Mouse (Mus musculus): ENCODE results near the gene Pdpr. TPM values are rescaled to one million over a fixed set of nuclear protein-coding genes. Genes with fewer than 3 reads are reported as not detected.

Gene Pdpr
- 9.5 and 10.1 TPM in 2 replicates for polyA plus RNA-seq (2015; fragmentation: Nextera tagmentation; extraction: Ambion mirVana)

GRCm38 (mm10) chr8:111093865-111094718 is at the start of gene Pdpr:
TSS of gene Pdpr (plus strand) at chr8:111094630.
- peak within 1 kb of the TSS; percentile 32; the same call in 1 of the 2 replicates for H3K27ac ChIP-seq
- 6% methylated on average over 58 of the region's 72 CpGs for WGBS
- peak; percentile 95 for ATAC-seq

GRCm38 (mm10) chr8:111048694-111049093 is 45.7 kb upstream of the Pdpr start:
- no peaks in the 10 kb centered on the region for H3K9me3 ChIP-seq
- H3K9ac ChIP-seq, result no peak overlapping the region
- ATAC-seq, result no peak
- peaks cover 72% of the 10 kb centered on the region for H3K36me3 ChIP-seq
- 96% methylated on average over 2 of the region's 2 CpGs for WGBS
- H3K4me1 ChIP-seq (replicated peaks), result no peaks in the 10 kb centered on the region
- H3K27ac ChIP-seq, result no peak overlapping the region
- H3K27me3 ChIP-seq (replicated peaks), result no peaks in the 10 kb centered on the region
- no peak overlapping the region for H3K4me2 ChIP-seq (replicated peaks)
- H3K4me3 ChIP-seq (replicated peaks), result no peak overlapping the region

More at GRCm38 (mm10) chr8:111093865-111094718, at the start of gene Pdpr:
- H3K27me3 ChIP-seq (replicated peaks), result no peaks in the 10 kb centered on the region
- H3K36me3 ChIP-seq, result no peaks in the 10 kb centered on the region
- H3K4me2 ChIP-seq (replicated peaks), result peak within 1 kb of the TSS; percentile 90
- H3K9me3 ChIP-seq, result no peaks in the 10 kb centered on the region
- H3K4me1 ChIP-seq (replicated peaks), result peaks cover 7% of the 10 kb centered on the region; the same call in 1 of the 2 replicates
- H3K9ac ChIP-seq, result peak within 1 kb of the TSS; percentile 66
- peak within 1 kb of the TSS; percentile 68 for H3K4me3 ChIP-seq (replicated peaks)

- Histone ChIP-seq H3K27ac (no peak overlapping the region), H3K36me3 (peaks cover 75% of the 10 kb centered on the region), H3K4me3 (replicated peaks) (no peak overlapping the region), H3K9me3 (no peaks in the 10 kb centered on the region), H3K4me2 (replicated peaks) (no peak overlapping the region), H3K4me1 (replicated peaks) (no peaks in the 10 kb centered on the region), H3K27me3 (replicated peaks) (no peaks in the 10 kb centered on the region), H3K9ac (no peak overlapping the region)
- 94% methylated on average over 7 of the region's 7 CpGs for WGBS
- ATAC-seq, result no peak
These were observed 45.3 kb upstream of the Pdpr start for GRCm38 (mm10) chr8:111049106-111049505.

- ATAC-seq, result no peak
- Histone ChIP-seq H3K4me2 (replicated peaks) (no peak overlapping the region), H3K9ac (no peak overlapping the region), H3K27ac (no peak overlapping the region), H3K27me3 (replicated peaks) (no peaks in the 10 kb centered on the region), H3K4me1 (replicated peaks) (peaks cover 21% of the 10 kb centered on the region), H3K4me3 (replicated peaks) (no peak overlapping the region), H3K36me3 (peaks cover 54% of the 10 kb centered on the region), H3K9me3 (no peaks in the 10 kb centered on the region)
- 94% methylated on average over 12 of the region's 12 CpGs for WGBS
These were observed 40.5 kb upstream of the Pdpr start for GRCm38 (mm10) chr8:111053827-111054518.

GRCm38 (mm10) chr8:111055031-111055634 is 39.3 kb upstream of the Pdpr start:
- Histone ChIP-seq H3K36me3 (peaks cover 44% of the 10 kb centered on the region), H3K4me1 (replicated peaks) (peaks cover 22% of the 10 kb centered on the region), H3K4me2 (replicated peaks) (no peak overlapping the region), H3K9me3 (no peaks in the 10 kb centered on the region), H3K27me3 (replicated peaks) (no peaks in the 10 kb centered on the region), H3K4me3 (replicated peaks) (no peak overlapping the region), H3K27ac (no peak overlapping the region), H3K9ac (no peak overlapping the region)
- 84% methylated on average over 17 of the region's 17 CpGs for WGBS
- no peak for ATAC-seq

GRCm38 (mm10) chr8:111055661-111056060 is 38.8 kb upstream of the Pdpr start:
- no peak; the same call in 1 of the 2 replicates for ATAC-seq
- peaks cover 25% of the 10 kb centered on the region for H3K4me1 ChIP-seq (replicated peaks)
- H3K9ac ChIP-seq, result no peak overlapping the region
- no peak overlapping the region for H3K4me2 ChIP-seq (replicated peaks)
- H3K9me3 ChIP-seq, result no peaks in the 10 kb centered on the region
- 64% methylated on average over 2 of the region's 2 CpGs for WGBS
- H3K27ac ChIP-seq, result no peak overlapping the region
- H3K4me3 ChIP-seq (replicated peaks), result no peak overlapping the region
- H3K27me3 ChIP-seq (replicated peaks), result no peaks in the 10 kb centered on the region
- peaks cover 39% of the 10 kb centered on the region for H3K36me3 ChIP-seq

- peak; percentile 94 for ATAC-seq
- Histone ChIP-seq H3K9me3 (no peaks in the 10 kb centered on the region), H3K9ac (peak within 1 kb of the TSS; percentile 92), H3K27ac (peak within 1 kb of the TSS; percentile 89), H3K4me3 (replicated peaks) (peak within 1 kb of the TSS; percentile 97), H3K36me3 (peaks cover 39% of the 10 kb centered on the region), H3K4me2 (replicated peaks) (peak within 1 kb of the TSS; percentile 84), H3K4me1 (replicated peaks) (peaks cover 30% of the 10 kb centered on the region), H3K27me3 (replicated peaks) (no peaks in the 10 kb centered on the region)
- under 1% methylated on average over 68 of the region's 68 CpGs for WGBS
These were observed 38.2 kb upstream of the Pdpr start, which contains the start of gene Exosc6 for GRCm38 (mm10) chr8:111056158-111056663. TSS of gene Exosc6 (plus strand) at chr8:111056339.

GRCm38 (mm10) chr8:111056691-111057293 is 37.6 kb upstream of the Pdpr start:
- peaks cover 32% of the 10 kb centered on the region for H3K4me1 ChIP-seq (replicated peaks)
- peak; percentile 74 for ATAC-seq
- peak overlapping the region; percentile 97 for H3K4me3 ChIP-seq (replicated peaks)
- H3K9me3 ChIP-seq, result no peaks in the 10 kb centered on the region
- peaks cover 36% of the 10 kb centered on the region for H3K36me3 ChIP-seq
- peak overlapping the region; percentile 92 for H3K9ac ChIP-seq
- H3K27me3 ChIP-seq (replicated peaks), result no peaks in the 10 kb centered on the region
- H3K27ac ChIP-seq, result peak overlapping the region; percentile 89
- peak overlapping the region; percentile 84 for H3K4me2 ChIP-seq (replicated peaks)
- WGBS, result under 1% methylated on average over 63 of the region's 63 CpGs

- H3K27me3 ChIP-seq (replicated peaks), result no peaks in the 10 kb centered on the region
- H3K36me3 ChIP-seq, result peaks cover 13% of the 10 kb centered on the region
- no peak overlapping the region for H3K9ac ChIP-seq
- 0 out of 2 replicates have a peak overlapping the region, but pooled peaks have one; percentile 3 for H3K27ac ChIP-seq
- WGBS, result 54% methylated on average over 2 of the region's 2 CpGs
- no peak overlapping the region for H3K4me3 ChIP-seq (replicated peaks)
- H3K4me2 ChIP-seq (replicated peaks), result no peak overlapping the region
- no peak for ATAC-seq
- peaks cover 32% of the 10 kb centered on the region for H3K4me1 ChIP-seq (replicated peaks)
- no peaks in the 10 kb centered on the region for H3K9me3 ChIP-seq
These were observed 35.4 kb upstream of the Pdpr start for GRCm38 (mm10) chr8:111058946-111059572.

- Histone ChIP-seq H3K4me3 (replicated peaks) (peak overlapping the region; percentile 54), H3K36me3 (no peaks in the 10 kb centered on the region), H3K4me1 (replicated peaks) (peaks cover 32% of the 10 kb centered on the region), H3K27ac (no peak overlapping the region), H3K27me3 (replicated peaks) (no peaks in the 10 kb centered on the region), H3K9ac (peak overlapping the region; percentile 38), H3K9me3 (no peaks in the 10 kb centered on the region), H3K4me2 (replicated peaks) (peak overlapping the region; percentile 90)
- WGBS, result 2% methylated on average over 14 of the region's 14 CpGs
- ATAC-seq, result peak; percentile 18; the same call in 1 of the 2 replicates
These were observed 32.8 kb upstream of the Pdpr start for GRCm38 (mm10) chr8:111061688-111062071.

GRCm38 (mm10) chr8:111062072-111062757 is 32.2 kb upstream of the Pdpr start:
- Histone ChIP-seq H3K36me3 (no peaks in the 10 kb centered on the region), H3K9ac (peak overlapping the region; percentile 38), H3K27me3 (replicated peaks) (no peaks in the 10 kb centered on the region), H3K4me1 (replicated peaks) (peaks cover 27% of the 10 kb centered on the region), H3K4me3 (replicated peaks) (peak overlapping the region; percentile 54), H3K9me3 (no peaks in the 10 kb centered on the region), H3K4me2 (replicated peaks) (peak overlapping the region; percentile 90), H3K27ac (no peak overlapping the region; the same call in 1 of the 2 replicates)
- peak; percentile 87 for ATAC-seq
- under 1% methylated on average over 27 of the region's 27 CpGs for WGBS

Measured in intestine, embryonic 15.5 days (tissue).